Mouse (Mus musculus): ENCODE data around the gene Nuak1. TPM values are rescaled to one million over a fixed set of nuclear protein-coding genes. Genes with fewer than 3 reads are reported as not detected.

Gene Nuak1
- polyA plus RNA-seq, 1 experiment from 2014 or later: 0.13 TPM

DNA sequence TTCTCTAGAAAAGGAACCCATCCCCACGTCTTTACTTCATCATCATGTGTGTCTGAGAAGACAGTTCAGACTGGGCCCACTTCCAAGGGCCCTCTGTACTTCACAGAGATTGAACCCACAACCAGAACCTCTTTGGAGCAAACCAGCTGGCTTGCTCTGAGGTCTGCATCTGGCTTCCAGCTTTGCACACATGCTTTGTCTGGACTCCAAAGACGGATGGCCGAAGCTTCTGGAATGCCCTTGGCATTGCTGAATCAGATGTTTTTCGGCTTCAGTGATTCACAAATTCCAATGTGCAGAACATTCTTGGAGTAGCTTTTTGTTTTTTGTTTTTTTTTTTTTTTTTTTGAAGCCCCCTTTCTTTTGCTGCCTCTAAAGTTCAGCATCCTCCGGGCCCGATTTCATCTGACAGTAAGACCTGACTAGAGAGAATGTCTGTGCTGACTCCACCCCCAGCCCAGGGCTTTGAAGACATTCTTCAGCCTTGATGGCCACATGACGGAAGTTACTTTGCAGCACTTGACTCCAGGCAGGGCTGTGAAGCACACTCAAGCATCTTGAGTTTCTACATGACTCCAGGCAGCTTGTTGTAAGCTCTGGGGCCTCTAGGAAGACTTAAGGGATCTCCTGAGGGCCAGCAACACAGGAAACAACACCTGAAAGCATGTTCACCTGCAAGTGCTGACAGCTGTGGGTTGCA, 75.1 kb downstream of the Nuak1 start:
- H3K9ac ChIP-seq (replicated peaks): no peak overlapping the region
- no peak for DNase-seq

DNA sequence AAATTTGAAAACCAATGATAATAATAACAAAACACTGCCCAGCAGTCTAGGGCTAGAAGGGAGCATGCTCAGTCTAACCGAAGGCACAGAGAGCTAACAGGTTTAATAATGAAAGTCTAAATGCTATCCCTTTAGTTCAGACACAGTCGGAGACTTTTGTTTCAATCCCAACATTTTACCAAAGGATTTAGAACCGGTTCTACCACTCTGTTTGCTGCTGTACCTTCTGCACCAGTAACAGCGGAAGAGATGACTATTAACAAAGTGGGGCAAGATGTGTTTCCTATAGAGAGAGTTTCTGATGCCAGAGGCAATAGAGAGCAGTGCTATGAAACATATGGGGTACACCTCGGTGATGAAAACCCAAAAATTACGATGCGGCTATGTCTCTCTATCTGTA, 76.6 kb downstream of the Nuak1 start:
- no peak overlapping the region for H3K4me2 ChIP-seq (ENCODE audit: low read depth, low read length)
- no peak overlapping the region for H3K27ac ChIP-seq (ENCODE audit: low read depth)
- no peak for TF ChIP-seq EP300 (IDR thresholded peaks at IDR 0.05; ENCODE audit: low read depth)
- TF ChIP-seq CTCF (IDR thresholded peaks at IDR 0.05; ENCODE audit: low read depth): no peak
- H3K36me3 ChIP-seq (replicated peaks; ENCODE audit: insufficient read depth, low read length): no peaks in the 10 kb centered on the region
- WGBS (ENCODE audit: insufficient replicate concordance): 78% methylated on average over 7 of the region's 7 CpGs
- DNase-seq: no peak
- H3K4me1 ChIP-seq (ENCODE audit: insufficient read depth): no peaks in the 10 kb centered on the region
- no peak for ATAC-seq
- H3K9ac ChIP-seq (replicated peaks): no peak overlapping the region
- H3K9me3 ChIP-seq (ENCODE audit: low read length): no peaks in the 10 kb centered on the region
- H3K27me3 ChIP-seq (ENCODE audit: insufficient read depth, low read length): no peaks in the 10 kb centered on the region
- H3K4me3 ChIP-seq (ENCODE audit: low read depth, low read length): no peak overlapping the region

More for the DNA sequence above, 75.1 kb downstream of the Nuak1 start:
- H3K9me3 ChIP-seq (ENCODE audit: low read length): no peaks in the 10 kb centered on the region
- no peaks in the 10 kb centered on the region for H3K27me3 ChIP-seq (ENCODE audit: insufficient read depth, low read length)
- no peak overlapping the region for H3K4me3 ChIP-seq (ENCODE audit: low read depth, low read length)
- ATAC-seq: no peak
- no peaks in the 10 kb centered on the region for H3K36me3 ChIP-seq (replicated peaks; ENCODE audit: insufficient read depth, low read length)
- no peak overlapping the region for H3K27ac ChIP-seq (ENCODE audit: low read depth)
- no peak overlapping the region for H3K4me2 ChIP-seq (ENCODE audit: low read depth, low read length)
- H3K4me1 ChIP-seq (ENCODE audit: insufficient read depth): no peaks in the 10 kb centered on the region
- 75% methylated on average over 7 of the region's 7 CpGs for WGBS (ENCODE audit: insufficient replicate concordance)
- TF ChIP-seq EP300 (IDR thresholded peaks at IDR 0.05; ENCODE audit: low read depth) (no peak), CTCF (IDR thresholded peaks at IDR 0.05; ENCODE audit: low read depth) (no peak)

DNA sequence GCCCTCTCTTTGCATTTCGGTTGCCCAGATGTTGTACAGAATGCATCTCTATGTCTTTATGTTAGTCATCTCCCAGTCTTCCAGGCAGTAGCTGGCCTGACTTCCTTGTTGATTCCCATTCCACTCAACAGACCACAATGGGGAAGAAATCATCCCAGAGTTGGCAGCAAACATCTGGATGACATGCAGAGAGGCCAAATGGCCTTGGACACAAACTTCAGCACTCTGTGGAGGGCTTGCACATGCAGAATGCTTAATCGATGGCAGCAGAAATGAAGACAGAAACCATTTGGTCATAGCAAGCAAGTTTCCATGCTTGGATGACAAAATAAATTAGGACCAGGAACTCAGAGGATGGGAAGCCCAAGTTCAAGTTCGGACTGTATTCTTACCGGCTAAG, 79.4 kb downstream of the Nuak1 start:
- no peak overlapping the region for H3K27ac ChIP-seq (ENCODE audit: low read depth)
- 80% methylated on average over 4 of the region's 4 CpGs for WGBS (ENCODE audit: insufficient replicate concordance)
- H3K4me1 ChIP-seq (ENCODE audit: insufficient read depth): no peaks in the 10 kb centered on the region
- DNase-seq (no peak), ATAC-seq (no peak)
- H3K4me3 ChIP-seq (ENCODE audit: low read depth, low read length): no peak overlapping the region
- TF ChIP-seq CTCF (IDR thresholded peaks at IDR 0.05; ENCODE audit: low read depth): no peak
- no peak for TF ChIP-seq EP300 (IDR thresholded peaks at IDR 0.05; ENCODE audit: low read depth)
- H3K36me3 ChIP-seq (replicated peaks; ENCODE audit: insufficient read depth, low read length): no peaks in the 10 kb centered on the region
- no peaks in the 10 kb centered on the region for H3K27me3 ChIP-seq (ENCODE audit: insufficient read depth, low read length)
- no peak overlapping the region for H3K9ac ChIP-seq (replicated peaks)
- no peaks in the 10 kb centered on the region for H3K9me3 ChIP-seq (ENCODE audit: low read length)
- H3K4me2 ChIP-seq (ENCODE audit: low read depth, low read length): no peak overlapping the region

DNA sequence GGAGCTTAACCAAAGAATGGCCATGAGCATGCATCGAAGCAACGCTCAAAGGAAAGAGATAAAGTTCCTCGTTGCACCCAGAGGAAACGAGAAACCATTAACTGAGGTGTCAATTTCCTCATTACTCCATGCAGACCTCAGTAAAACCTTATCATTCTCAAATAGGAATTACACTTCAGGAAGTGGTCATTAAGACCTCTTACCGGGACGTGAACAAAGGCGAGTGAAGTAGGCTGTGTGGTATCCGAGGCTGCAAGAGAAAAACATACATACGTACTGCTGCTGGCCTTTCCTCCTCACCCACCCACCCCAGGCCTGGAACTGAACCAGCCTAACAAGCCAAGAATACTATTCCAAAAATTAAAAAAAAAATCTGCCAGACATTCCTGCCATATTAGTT, 80.0 kb downstream of the Nuak1 start:
- Histone ChIP-seq H3K9ac (replicated peaks) (no peak overlapping the region), H3K4me3 (ENCODE audit: low read depth, low read length) (no peak overlapping the region), H3K4me1 (ENCODE audit: insufficient read depth) (no peaks in the 10 kb centered on the region), H3K4me2 (ENCODE audit: low read depth, low read length) (no peak overlapping the region), H3K27ac (ENCODE audit: low read depth) (no peak overlapping the region), H3K36me3 (replicated peaks; ENCODE audit: insufficient read depth, low read length) (no peaks in the 10 kb centered on the region), H3K27me3 (ENCODE audit: insufficient read depth, low read length) (no peaks in the 10 kb centered on the region), H3K9me3 (ENCODE audit: low read length) (no peaks in the 10 kb centered on the region)
- ATAC-seq (no peak), DNase-seq (no peak)
- TF ChIP-seq CTCF (IDR thresholded peaks at IDR 0.05; ENCODE audit: low read depth) (no peak), EP300 (IDR thresholded peaks at IDR 0.05; ENCODE audit: low read depth) (no peak)
- WGBS (ENCODE audit: insufficient replicate concordance): 35% methylated on average over 9 of the region's 9 CpGs

DNA sequence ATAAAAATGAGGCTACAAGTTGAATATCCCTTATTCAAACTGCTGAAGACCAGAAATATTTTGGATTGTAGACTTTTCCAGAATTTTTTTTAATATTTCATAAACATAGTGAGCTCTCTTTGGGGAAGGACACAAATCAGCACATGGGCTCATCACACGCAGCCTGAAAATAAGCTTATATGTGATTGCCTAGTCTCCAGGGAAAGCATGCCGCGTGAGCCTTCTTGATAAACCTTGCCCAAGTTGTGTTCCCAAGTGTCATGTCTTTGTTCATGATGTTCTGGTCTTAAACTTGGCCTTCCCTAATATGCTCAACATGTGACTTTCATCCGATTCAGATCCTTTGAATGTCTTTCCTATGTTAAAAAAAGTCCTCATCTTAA, 81.7 kb downstream of the Nuak1 start:
- H3K4me3 ChIP-seq (ENCODE audit: low read depth, low read length): no peak overlapping the region
- no peak for DNase-seq
- no peak overlapping the region for H3K4me2 ChIP-seq (ENCODE audit: low read depth, low read length)
- TF ChIP-seq CTCF (IDR thresholded peaks at IDR 0.05; ENCODE audit: low read depth): no peak
- no peak for TF ChIP-seq EP300 (IDR thresholded peaks at IDR 0.05; ENCODE audit: low read depth)
- no peaks in the 10 kb centered on the region for H3K36me3 ChIP-seq (replicated peaks; ENCODE audit: insufficient read depth, low read length)
- no peaks in the 10 kb centered on the region for H3K9me3 ChIP-seq (ENCODE audit: low read length)
- no peaks in the 10 kb centered on the region for H3K27me3 ChIP-seq (ENCODE audit: insufficient read depth, low read length)
- WGBS (ENCODE audit: insufficient replicate concordance): 78% methylated on average over 4 of the region's 4 CpGs
- ATAC-seq: no peak
- H3K9ac ChIP-seq (replicated peaks): no peak overlapping the region
- no peaks in the 10 kb centered on the region for H3K4me1 ChIP-seq (ENCODE audit: insufficient read depth)
- no peak overlapping the region for H3K27ac ChIP-seq (ENCODE audit: low read depth)

DNA sequence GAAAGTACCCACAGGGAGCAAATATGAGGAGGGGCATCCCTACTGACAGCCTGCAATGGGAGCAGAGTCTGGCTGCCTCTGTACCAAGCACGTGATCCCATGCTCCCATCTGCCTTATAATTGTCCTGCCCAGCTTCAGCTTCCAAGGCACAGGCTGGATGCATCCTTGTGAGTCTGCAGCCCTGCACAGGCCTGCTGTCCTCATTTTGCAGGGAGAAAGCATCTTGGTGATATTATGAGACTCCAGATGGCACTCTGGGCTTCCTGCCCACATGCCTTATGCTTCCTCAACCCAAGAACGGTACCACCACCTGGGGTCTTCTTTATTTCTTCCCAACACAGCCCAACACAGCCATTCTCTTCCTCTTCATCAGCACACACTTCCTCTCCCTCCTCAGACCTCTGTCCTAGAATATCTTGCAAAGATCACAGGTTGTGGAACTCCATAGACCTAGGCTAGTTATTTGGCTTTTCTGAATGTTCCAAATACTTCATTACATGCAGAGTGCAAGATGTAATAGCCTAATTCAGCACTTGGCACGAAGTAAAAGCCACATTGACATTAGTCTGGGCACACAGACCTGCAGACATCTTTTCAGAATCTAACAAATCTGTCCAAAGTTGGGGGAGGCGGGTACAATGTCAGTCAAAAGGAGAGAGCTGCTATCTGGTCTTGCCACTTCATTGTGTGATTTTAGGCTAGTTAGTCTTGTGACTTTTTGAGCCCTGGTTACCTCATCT, 82.2 kb downstream of the Nuak1 start:
- H3K4me1 ChIP-seq (ENCODE audit: insufficient read depth): no peaks in the 10 kb centered on the region
- H3K4me2 ChIP-seq (ENCODE audit: low read depth, low read length): no peak overlapping the region
- no peaks in the 10 kb centered on the region for H3K36me3 ChIP-seq (replicated peaks; ENCODE audit: insufficient read depth, low read length)
- TF ChIP-seq CTCF (IDR thresholded peaks at IDR 0.05; ENCODE audit: low read depth) (no peak), EP300 (IDR thresholded peaks at IDR 0.05; ENCODE audit: low read depth) (no peak)
- no peaks in the 10 kb centered on the region for H3K27me3 ChIP-seq (ENCODE audit: insufficient read depth, low read length)
- H3K9me3 ChIP-seq (ENCODE audit: low read length): no peaks in the 10 kb centered on the region
- H3K4me3 ChIP-seq (ENCODE audit: low read depth, low read length): no peak overlapping the region
- no peak overlapping the region for H3K27ac ChIP-seq (ENCODE audit: low read depth)
- DNase-seq: no peak
- no peak overlapping the region for H3K9ac ChIP-seq (replicated peaks)
- WGBS (ENCODE audit: insufficient replicate concordance): 46% methylated on average over 4 of the region's 4 CpGs
- ATAC-seq: no peak
